Mouse (Mus musculus): Measurements from ENCODE around the gene Zfp512b. TPM values are rescaled to one million over a fixed set of nuclear protein-coding genes. Genes with fewer than 3 reads are reported as not detected.

Zfp512b gene
- polyA plus RNA-seq, 1 experiment from 2014 or later: 10.5 TPM

GRCm38 (mm10) chr2:181602367-181602766, 9.8 kb upstream of the Zfp512b start:
- WGBS (ENCODE audit: insufficient replicate concordance): 56% methylated on average over 4 of the region's 4 CpGs
- peaks cover 21% of the 10 kb centered on the region for H3K4me1 ChIP-seq (ENCODE audit: insufficient read depth)
- peak overlapping the region; percentile 79 for H3K4me2 ChIP-seq (ENCODE audit: low read depth, low read length)
- peak overlapping the region; percentile 81 for H3K4me3 ChIP-seq (ENCODE audit: low read depth, low read length)
- peak overlapping the region; percentile 92 for H3K9ac ChIP-seq (replicated peaks)
- ATAC-seq (no peak), DNase-seq (no peak)
- no peaks in the 10 kb centered on the region for H3K36me3 ChIP-seq (replicated peaks; ENCODE audit: insufficient read depth, low read length)
- H3K27me3 ChIP-seq (ENCODE audit: insufficient read depth, low read length): no peaks in the 10 kb centered on the region
- H3K9me3 ChIP-seq (ENCODE audit: low read length): no peaks in the 10 kb centered on the region
- no peak overlapping the region; the same call in 1 of the 2 replicates for H3K27ac ChIP-seq (ENCODE audit: low read depth)
- TF ChIP-seq CTCF (IDR thresholded peaks at IDR 0.05; ENCODE audit: low read depth): no peak
- TF ChIP-seq EP300 (IDR thresholded peaks at IDR 0.05; ENCODE audit: low read depth): no peak

GRCm38 (mm10) chr2:181601751-181602145, 9.1 kb upstream of the Zfp512b start:
- TF ChIP-seq CTCF (IDR thresholded peaks at IDR 0.05; ENCODE audit: low read depth): no peak
- no peak for TF ChIP-seq EP300 (IDR thresholded peaks at IDR 0.05; ENCODE audit: low read depth)

GRCm38 (mm10) chr2:181600828-181601750, 8.5 kb upstream of the Zfp512b start:
- 1% methylated on average over 57 of the region's 57 CpGs for WGBS (ENCODE audit: insufficient replicate concordance)
- H3K27me3 ChIP-seq (ENCODE audit: insufficient read depth, low read length): no peaks in the 10 kb centered on the region
- peak overlapping the region; percentile 92 for H3K9ac ChIP-seq (replicated peaks)
- H3K4me2 ChIP-seq (ENCODE audit: low read depth, low read length): peak overlapping the region; percentile 79
- DNase-seq (peak; percentile 98), ATAC-seq (peak; percentile 97)
- no peaks in the 10 kb centered on the region for H3K36me3 ChIP-seq (replicated peaks; ENCODE audit: insufficient read depth, low read length)
- no peaks in the 10 kb centered on the region for H3K9me3 ChIP-seq (ENCODE audit: low read length)
- peak overlapping the region; percentile 81 for H3K4me3 ChIP-seq (ENCODE audit: low read depth, low read length)
- TF ChIP-seq EP300 (IDR thresholded peaks at IDR 0.05; ENCODE audit: low read depth): no peak
- no peak for TF ChIP-seq CTCF (IDR thresholded peaks at IDR 0.05; ENCODE audit: low read depth)
- peaks cover 21% of the 10 kb centered on the region for H3K4me1 ChIP-seq (ENCODE audit: insufficient read depth)
- H3K27ac ChIP-seq (ENCODE audit: low read depth): peak overlapping the region; percentile 88

More at GRCm38 (mm10) chr2:181601751-181602145, 9.1 kb upstream of the Zfp512b start:
- ATAC-seq: no peak
- Histone ChIP-seq H3K27me3 (ENCODE audit: insufficient read depth, low read length) (no peaks in the 10 kb centered on the region), H3K27ac (ENCODE audit: low read depth) (peak overlapping the region; percentile 88), H3K4me1 (ENCODE audit: insufficient read depth) (peaks cover 21% of the 10 kb centered on the region), H3K36me3 (replicated peaks; ENCODE audit: insufficient read depth, low read length) (no peaks in the 10 kb centered on the region), H3K4me2 (ENCODE audit: low read depth, low read length) (peak overlapping the region; percentile 79), H3K9me3 (ENCODE audit: low read length) (no peaks in the 10 kb centered on the region), H3K4me3 (ENCODE audit: low read depth, low read length) (peak overlapping the region; percentile 81), H3K9ac (replicated peaks) (peak overlapping the region; percentile 92)
- no peak for DNase-seq
- 25% methylated on average over 10 of the region's 10 CpGs for whole genome bisulfite sequencing (ENCODE audit: insufficient replicate concordance)

GRCm38 (mm10) chr2:181600226-181600758, 7.7 kb upstream of the Zfp512b start:
- Histone ChIP-seq H3K4me1 (ENCODE audit: insufficient read depth) (peaks cover 21% of the 10 kb centered on the region), H3K27me3 (ENCODE audit: insufficient read depth, low read length) (no peaks in the 10 kb centered on the region), H3K4me2 (ENCODE audit: low read depth, low read length) (peak overlapping the region; percentile 79), H3K27ac (ENCODE audit: low read depth) (no peak overlapping the region), H3K4me3 (ENCODE audit: low read depth, low read length) (peak overlapping the region; percentile 81), H3K36me3 (replicated peaks; ENCODE audit: insufficient read depth, low read length) (no peaks in the 10 kb centered on the region), H3K9me3 (ENCODE audit: low read length) (no peaks in the 10 kb centered on the region), H3K9ac (replicated peaks) (peak overlapping the region; percentile 55)
- WGBS (ENCODE audit: insufficient replicate concordance): 55% methylated on average over 6 of the region's 6 CpGs
- no peak for DNase-seq
- ATAC-seq: no peak
- TF ChIP-seq CTCF (IDR thresholded peaks at IDR 0.05; ENCODE audit: low read depth): no peak

GRCm38 (mm10) chr2:181598454-181599351, 6.1 kb upstream of the Zfp512b start, which contains the start of gene Samd10:
Gene Samd10, minus strand, starts transcription at chr2:181599212.
- ATAC-seq: peak; percentile 14; the same call in 1 of the 2 replicates

More at GRCm38 (mm10) chr2:181598454-181599351, 6.1 kb upstream of the Zfp512b start, which contains the start of gene Samd10:
- H3K27ac ChIP-seq (ENCODE audit: low read depth): peak within 1 kb of the TSS; percentile 69
- H3K4me1 ChIP-seq (ENCODE audit: insufficient read depth): peaks cover 21% of the 10 kb centered on the region
- peak within 1 kb of the TSS; percentile 75 for H3K9ac ChIP-seq (replicated peaks)
- no peaks in the 10 kb centered on the region for H3K27me3 ChIP-seq (ENCODE audit: insufficient read depth, low read length)
- no peaks in the 10 kb centered on the region for H3K9me3 ChIP-seq (ENCODE audit: low read length)
- DNase-seq: peak; percentile 70
- no peaks in the 10 kb centered on the region for H3K36me3 ChIP-seq (replicated peaks; ENCODE audit: insufficient read depth, low read length)
- H3K4me2 ChIP-seq (ENCODE audit: low read depth, low read length): peak within 1 kb of the TSS; percentile 95
- H3K4me3 ChIP-seq (ENCODE audit: low read depth, low read length): peak within 1 kb of the TSS; percentile 71
- TF ChIP-seq EP300 (IDR thresholded peaks at IDR 0.05; ENCODE audit: low read depth) (no peak), CTCF (IDR thresholded peaks at IDR 0.05; ENCODE audit: low read depth) (no peak)
- 3% methylated on average over 63 of the region's 71 CpGs for WGBS (ENCODE audit: insufficient replicate concordance)

Data from liver, postnatal 0 days (tissue).